Mouse (Mus musculus): ENCODE data around the gene Grik4. TPM values are rescaled to one million over a fixed set of nuclear protein-coding genes. Genes with fewer than 3 reads are reported as not detected.

Grik4 gene
- polyA plus RNA-seq, 1 experiment from 2014 or later, result 13.2 TPM

- Histone ChIP-seq H3K4me1 (replicated peaks) (peaks cover 35% of the 10 kb centered on the region), H3K27ac (replicated peaks) (peak overlapping the region; percentile 73), H3K4me2 (peak overlapping the region; percentile 93), H3K9me3 (no peaks in the 10 kb centered on the region), H3K36me3 (no peaks in the 10 kb centered on the region), H3K4me3 (peak overlapping the region; percentile 47), H3K27me3 (no peaks in the 10 kb centered on the region), H3K9ac (peak overlapping the region; percentile 51)
- WGBS, result under 1% methylated on average over 52 of the region's 52 CpGs
- ATAC-seq (ENCODE audit: low FRiP score, low read depth), result peak; percentile 70
Measured at GRCm38 (mm10) chr9:42897361-42898051, 46.8 kb downstream of the Grik4 start.

- Histone ChIP-seq H3K9me3 (no peaks in the 10 kb centered on the region), H3K4me1 (replicated peaks) (peaks cover 28% of the 10 kb centered on the region), H3K36me3 (no peaks in the 10 kb centered on the region), H3K9ac (peak overlapping the region; percentile 51; the same call in 1 of the 2 replicates), H3K4me3 (peak overlapping the region; percentile 47), H3K27ac (replicated peaks) (peak overlapping the region; percentile 73), H3K4me2 (peak overlapping the region; percentile 93), H3K27me3 (no peaks in the 10 kb centered on the region)
- 7% methylated on average over 16 of the region's 16 CpGs for WGBS
- ATAC-seq (ENCODE audit: low FRiP score, low read depth), result no peak
Measured at GRCm38 (mm10) chr9:42896421-42897210, 47.7 kb downstream of the Grik4 start.

- no peak overlapping the region for H3K27ac ChIP-seq (replicated peaks)
- no peaks in the 10 kb centered on the region for H3K27me3 ChIP-seq
- no peaks in the 10 kb centered on the region for H3K9me3 ChIP-seq
- no peak for ATAC-seq (ENCODE audit: low FRiP score, low read depth)
- WGBS, result 89% methylated on average over 8 of the region's 8 CpGs
- H3K4me1 ChIP-seq (replicated peaks), result peaks cover 21% of the 10 kb centered on the region
- no peaks in the 10 kb centered on the region for H3K36me3 ChIP-seq
- H3K4me2 ChIP-seq, result no peak overlapping the region
- no peak overlapping the region for H3K4me3 ChIP-seq
- no peak overlapping the region for H3K9ac ChIP-seq
Measured at GRCm38 (mm10) chr9:42892765-42893164, 51.5 kb downstream of the Grik4 start.

GRCm38 (mm10) chr9:42887930-42888329 is 56.4 kb downstream of the Grik4 start:
- H3K4me3 ChIP-seq, result no peak overlapping the region
- no peaks in the 10 kb centered on the region for H3K27me3 ChIP-seq
- no peaks in the 10 kb centered on the region for H3K9me3 ChIP-seq
- no peak for ATAC-seq (ENCODE audit: low FRiP score, low read depth)
- no peak overlapping the region for H3K9ac ChIP-seq
- H3K27ac ChIP-seq (replicated peaks), result no peak overlapping the region
- H3K4me1 ChIP-seq (replicated peaks), result peaks cover 22% of the 10 kb centered on the region
- no peaks in the 10 kb centered on the region for H3K36me3 ChIP-seq
- H3K4me2 ChIP-seq, result no peak overlapping the region
- WGBS, result 56% methylated on average over 4 of the region's 4 CpGs

DNA sequence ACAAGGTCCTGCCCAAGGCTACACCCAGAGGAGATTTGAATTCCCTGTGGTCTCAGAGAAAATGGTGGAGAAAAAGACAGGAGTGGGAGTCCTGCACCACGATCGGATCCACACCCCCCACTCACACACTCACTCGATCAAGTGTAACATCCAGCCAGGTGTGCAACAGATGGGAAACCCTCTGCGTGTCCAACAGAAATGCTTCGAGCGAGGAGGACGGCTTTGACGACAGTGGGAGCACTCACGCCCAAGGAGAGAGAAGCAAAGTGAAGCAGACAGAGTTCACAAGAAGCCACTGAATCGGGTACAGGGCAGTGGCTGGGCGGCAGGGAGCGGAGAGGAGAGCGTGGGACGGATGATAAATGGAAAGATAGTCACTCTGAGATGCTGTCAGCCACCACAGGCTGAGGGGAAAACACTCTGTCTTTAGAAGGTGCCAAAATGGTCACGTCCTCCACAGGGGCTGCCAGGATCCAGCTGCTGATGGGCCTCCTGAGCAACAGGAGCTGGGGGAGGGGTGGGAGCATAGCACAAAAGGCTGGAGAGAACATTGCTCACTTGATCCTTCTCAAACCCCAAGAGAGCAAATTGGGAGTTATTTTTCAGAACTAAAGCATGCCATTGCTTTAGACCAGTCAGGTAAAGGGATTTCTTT is 58.1 kb downstream of the Grik4 start:
- Histone ChIP-seq H3K4me3 (no peak overlapping the region), H3K9me3 (no peaks in the 10 kb centered on the region), H3K4me1 (replicated peaks) (peaks cover 28% of the 10 kb centered on the region), H3K36me3 (no peaks in the 10 kb centered on the region), H3K9ac (no peak overlapping the region), H3K27ac (replicated peaks) (no peak overlapping the region), H3K4me2 (no peak overlapping the region), H3K27me3 (no peaks in the 10 kb centered on the region)
- 47% methylated on average over 15 of the region's 15 CpGs for WGBS
- ATAC-seq (ENCODE audit: low FRiP score, low read depth), result no peak

DNA sequence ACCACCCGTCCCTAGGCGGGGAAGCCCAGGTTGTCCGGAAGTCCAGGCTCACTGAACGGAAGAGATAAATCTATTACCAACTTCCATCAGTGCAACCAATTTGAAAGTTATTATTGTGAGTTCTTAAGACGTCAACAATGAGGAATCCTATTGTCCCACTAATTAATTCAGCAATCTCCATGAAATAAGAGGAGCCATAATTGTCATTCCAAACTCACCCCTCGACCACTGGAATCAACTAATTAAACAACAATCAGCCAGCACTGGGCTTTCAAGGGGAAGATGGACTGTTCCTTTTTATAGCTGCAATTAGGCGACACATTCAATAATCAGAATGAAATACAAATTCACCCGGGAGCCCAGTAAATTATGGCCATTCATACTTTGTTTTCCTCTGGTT is 58.7 kb downstream of the Grik4 start:
- no peak overlapping the region for H3K27ac ChIP-seq (replicated peaks)
- no peak overlapping the region for H3K4me2 ChIP-seq
- H3K36me3 ChIP-seq, result no peaks in the 10 kb centered on the region
- H3K9me3 ChIP-seq, result no peaks in the 10 kb centered on the region
- ATAC-seq (ENCODE audit: low FRiP score, low read depth), result no peak
- no peak overlapping the region for H3K4me3 ChIP-seq
- no peaks in the 10 kb centered on the region for H3K27me3 ChIP-seq
- no peak overlapping the region for H3K9ac ChIP-seq
- 43% methylated on average over 8 of the region's 8 CpGs for WGBS
- peaks cover 28% of the 10 kb centered on the region for H3K4me1 ChIP-seq (replicated peaks)

GRCm38 (mm10) chr9:42885123-42885522 is 59.2 kb downstream of the Grik4 start:
- H3K9ac ChIP-seq, result no peak overlapping the region
- no peaks in the 10 kb centered on the region for H3K36me3 ChIP-seq
- no peaks in the 10 kb centered on the region for H3K9me3 ChIP-seq
- H3K4me3 ChIP-seq, result no peak overlapping the region
- 64% methylated on average over 11 of the region's 11 CpGs for WGBS
- peaks cover 28% of the 10 kb centered on the region for H3K4me1 ChIP-seq (replicated peaks)
- no peaks in the 10 kb centered on the region for H3K27me3 ChIP-seq
- no peak overlapping the region for H3K27ac ChIP-seq (replicated peaks)
- ATAC-seq (ENCODE audit: low FRiP score, low read depth), result no peak
- no peak overlapping the region for H3K4me2 ChIP-seq

- ATAC-seq (ENCODE audit: low FRiP score, low read depth), result no peak
- H3K4me1 ChIP-seq (replicated peaks), result peaks cover 39% of the 10 kb centered on the region
- H3K9ac ChIP-seq, result no peak overlapping the region
- no peaks in the 10 kb centered on the region for H3K27me3 ChIP-seq
- no peak overlapping the region for H3K27ac ChIP-seq (replicated peaks)
- no peak overlapping the region for H3K4me3 ChIP-seq
- H3K4me2 ChIP-seq, result no peak overlapping the region
- H3K9me3 ChIP-seq, result no peaks in the 10 kb centered on the region
- H3K36me3 ChIP-seq, result no peaks in the 10 kb centered on the region
- 85% methylated on average over 10 of the region's 10 CpGs for WGBS
Measured at GRCm38 (mm10) chr9:42883006-42883759, 61.1 kb downstream of the Grik4 start.

GRCm38 (mm10) chr9:42882313-42882712 is 62.0 kb downstream of the Grik4 start:
- no peak for ATAC-seq (ENCODE audit: low FRiP score, low read depth)
- H3K9me3 ChIP-seq, result no peaks in the 10 kb centered on the region
- no peak overlapping the region for H3K4me2 ChIP-seq
- H3K27ac ChIP-seq (replicated peaks), result no peak overlapping the region
- 56% methylated on average over 11 of the region's 11 CpGs for WGBS
- H3K27me3 ChIP-seq, result no peaks in the 10 kb centered on the region
- no peak overlapping the region for H3K9ac ChIP-seq
- no peak overlapping the region for H3K4me3 ChIP-seq
- no peaks in the 10 kb centered on the region for H3K36me3 ChIP-seq
- peaks cover 40% of the 10 kb centered on the region for H3K4me1 ChIP-seq (replicated peaks)

DNA sequence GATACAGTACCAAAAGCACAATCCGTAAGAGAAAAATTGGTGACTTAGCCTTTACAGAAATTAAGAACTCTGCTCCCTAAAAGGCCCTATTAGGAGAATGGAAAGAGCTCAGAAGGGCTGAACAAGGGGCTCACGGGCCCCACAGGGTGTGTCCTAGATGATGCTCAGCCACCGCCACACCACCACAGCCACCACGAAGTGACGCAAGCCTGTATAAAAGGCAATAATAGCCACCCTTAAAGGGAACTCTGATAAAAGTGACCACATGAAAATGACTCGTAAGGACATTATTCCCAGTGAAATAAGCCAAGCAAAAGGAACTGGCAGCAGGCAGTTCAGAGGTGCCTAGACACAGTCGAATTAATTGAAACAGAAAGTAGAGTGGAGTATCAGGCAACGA is 63.3 kb downstream of the Grik4 start:
- no peak overlapping the region for H3K9ac ChIP-seq
- H3K36me3 ChIP-seq, result no peaks in the 10 kb centered on the region
- peaks cover 34% of the 10 kb centered on the region for H3K4me1 ChIP-seq (replicated peaks)
- H3K9me3 ChIP-seq, result no peaks in the 10 kb centered on the region
- WGBS, result 73% methylated on average over 8 of the region's 8 CpGs
- H3K27ac ChIP-seq (replicated peaks), result no peak overlapping the region
- H3K27me3 ChIP-seq, result no peaks in the 10 kb centered on the region
- no peak overlapping the region for H3K4me2 ChIP-seq
- ATAC-seq (ENCODE audit: low FRiP score, low read depth), result no peak
- no peak overlapping the region for H3K4me3 ChIP-seq

- no peaks in the 10 kb centered on the region for H3K9me3 ChIP-seq
- WGBS, result 22% methylated on average over 7 of the region's 7 CpGs
- no peak overlapping the region for H3K9ac ChIP-seq
- H3K4me1 ChIP-seq (replicated peaks), result peaks cover 23% of the 10 kb centered on the region
- no peaks in the 10 kb centered on the region for H3K36me3 ChIP-seq
- H3K27me3 ChIP-seq, result no peaks in the 10 kb centered on the region
- no peak for ATAC-seq (ENCODE audit: low FRiP score, low read depth)
- H3K4me3 ChIP-seq, result no peak overlapping the region
- no peak overlapping the region for H3K4me2 ChIP-seq
- no peak overlapping the region for H3K27ac ChIP-seq (replicated peaks)
Measured at GRCm38 (mm10) chr9:42878401-42878800, 65.9 kb downstream of the Grik4 start.
